Mouse (Mus musculus) macrophage (primary cell): ENCODE measurements around the gene Cic. TPM values are rescaled to one million over a fixed set of nuclear protein-coding genes. Genes with fewer than 3 reads are reported as not detected.

Experiments used
- H3K27ac ChIP-seq: fragments of 350-480 bp; formaldehyde crosslinking; 2 replicates; pipeline ENCODE4 v1.9.0; 2021
- H3K36me3 ChIP-seq: fragments of 350-480 bp; formaldehyde crosslinking; 2 replicates; pipeline ENCODE4 v1.9.0; 2021; ENCODE audit errors: inconsistent target
- H3K4me3 ChIP-seq: fragments of 350-480 bp; formaldehyde crosslinking; 2 replicates; pipeline ENCODE4 v1.9.0; 2021; ENCODE audit errors: inconsistent target
- H3K79me2 ChIP-seq: fragments of 350-480 bp; formaldehyde crosslinking; 2 replicates; pipeline ENCODE4 v1.9.0; 2021; ENCODE audit errors: inconsistent target
- WGBS: methylation state at CpG from one replicate; pipeline ENCODE4 v1.1.7; 2026; ENCODE audit warnings: inconsistent platforms; ENCODE audit not compliant: missing documents; 5-methylcytosine and 5-hydroxymethylcytosine counted together
- polyA plus RNA-seq: library from polyadenylated mRNA; stranded (reverse); fragments of 250-400 nt; gene quantifications from 3 replicates; pipeline ENCODE4 v1.2.4, GENCODE M21; 2018; ENCODE audit warnings: inconsistent platforms

Cic gene
- polyA plus RNA-seq, 1 experiment from 2014 or later: 139 TPM

GRCm38 (mm10) chr7:25237249-25238014, 30.1 kb upstream of the Cic start, which contains the start of gene Gsk3a:
TSS of gene Gsk3a (minus strand) at chr7:25237851.
- H3K79me2 ChIP-seq: peaks cover 48% of the 10 kb centered on the region
- peaks cover 15% of the 10 kb centered on the region for H3K36me3 ChIP-seq
- H3K27ac ChIP-seq: peak within 1 kb of the TSS; percentile 83
- under 1% methylated on average over 73 of the region's 76 CpGs for WGBS
- H3K4me3 ChIP-seq: peak within 1 kb of the TSS; percentile 58

GRCm38 (mm10) chr7:25238015-25238706, 29.3 kb upstream of the Cic start:
- peaks cover 41% of the 10 kb centered on the region for H3K79me2 ChIP-seq
- WGBS: under 1% methylated on average over 23 of the region's 23 CpGs
- peaks cover 8% of the 10 kb centered on the region for H3K36me3 ChIP-seq
- peak overlapping the region; percentile 83 for H3K27ac ChIP-seq
- peak overlapping the region; percentile 40 for H3K4me3 ChIP-seq

- H3K36me3 ChIP-seq: no peaks in the 10 kb centered on the region
Observed at GRCm38 (mm10) chr7:25238829-25239623, 28.5 kb upstream of the Cic start.

GRCm38 (mm10) chr7:25240631-25241030, 26.9 kb upstream of the Cic start:
- H3K27ac ChIP-seq: no peak overlapping the region
- WGBS: 94% methylated on average over 7 of the region's 7 CpGs

More at GRCm38 (mm10) chr7:25238829-25239623, 28.5 kb upstream of the Cic start:
- Histone ChIP-seq H3K79me2 (peaks cover 32% of the 10 kb centered on the region), H3K27ac (peak overlapping the region; percentile 83), H3K4me3 (peak overlapping the region; percentile 40)
- WGBS: 2% methylated on average over 30 of the region's 30 CpGs

GRCm38 (mm10) chr7:25241062-25241461, 26.4 kb upstream of the Cic start:
- peaks cover 4% of the 10 kb centered on the region; the same call in 1 of the 2 replicates for H3K36me3 ChIP-seq
- H3K79me2 ChIP-seq: peaks cover 30% of the 10 kb centered on the region
- no peak overlapping the region for H3K4me3 ChIP-seq
- WGBS: 56% methylated on average over 2 of the region's 2 CpGs
- no peak overlapping the region for H3K27ac ChIP-seq

More at GRCm38 (mm10) chr7:25240631-25241030, 26.9 kb upstream of the Cic start:
- H3K79me2 ChIP-seq: peaks cover 30% of the 10 kb centered on the region
- H3K4me3 ChIP-seq: no peak overlapping the region
- peaks cover 4% of the 10 kb centered on the region; the same call in 1 of the 2 replicates for H3K36me3 ChIP-seq

GRCm38 (mm10) chr7:25243361-25243760, 24.1 kb upstream of the Cic start:
- Histone ChIP-seq H3K4me3 (no peak overlapping the region), H3K36me3 (peaks cover 4% of the 10 kb centered on the region; the same call in 1 of the 2 replicates), H3K79me2 (peaks cover 42% of the 10 kb centered on the region), H3K27ac (no peak overlapping the region)
- WGBS: 90% methylated on average over 3 of the region's 4 CpGs

GRCm38 (mm10) chr7:25244562-25245369, 22.7 kb upstream of the Cic start:
- Histone ChIP-seq H3K4me3 (no peak overlapping the region), H3K27ac (no peak overlapping the region), H3K79me2 (peaks cover 50% of the 10 kb centered on the region), H3K36me3 (peaks cover 4% of the 10 kb centered on the region; the same call in 1 of the 2 replicates)
- 93% methylated on average over 30 of the region's 30 CpGs for WGBS

- 57% methylated on average over 20 of the region's 20 CpGs for WGBS
- H3K79me2 ChIP-seq: peaks cover 54% of the 10 kb centered on the region
- peaks cover 4% of the 10 kb centered on the region; the same call in 1 of the 2 replicates for H3K36me3 ChIP-seq
- H3K4me3 ChIP-seq: no peak overlapping the region
- H3K27ac ChIP-seq: no peak overlapping the region
Observed at GRCm38 (mm10) chr7:25246079-25246758, 21.3 kb upstream of the Cic start.

GRCm38 (mm10) chr7:25246759-25247137, 20.8 kb upstream of the Cic start:
- WGBS: 25% methylated on average over 4 of the region's 4 CpGs
- no peak overlapping the region for H3K4me3 ChIP-seq

GRCm38 (mm10) chr7:25247498-25247897, 20.0 kb upstream of the Cic start:
- peaks cover 54% of the 10 kb centered on the region for H3K79me2 ChIP-seq
- no peak overlapping the region for H3K27ac ChIP-seq
- H3K4me3 ChIP-seq: no peak overlapping the region
- 36% methylated on average over 3 of the region's 3 CpGs for WGBS
- peaks cover 4% of the 10 kb centered on the region; the same call in 1 of the 2 replicates for H3K36me3 ChIP-seq

More at GRCm38 (mm10) chr7:25246759-25247137, 20.8 kb upstream of the Cic start:
- Histone ChIP-seq H3K36me3 (peaks cover 4% of the 10 kb centered on the region; the same call in 1 of the 2 replicates), H3K27ac (no peak overlapping the region), H3K79me2 (peaks cover 54% of the 10 kb centered on the region)

GRCm38 (mm10) chr7:25248018-25248647, 19.4 kb upstream of the Cic start:
- Histone ChIP-seq H3K36me3 (peaks cover 4% of the 10 kb centered on the region; the same call in 1 of the 2 replicates), H3K27ac (peak overlapping the region; percentile 68), H3K4me3 (peak overlapping the region; percentile 46), H3K79me2 (peaks cover 54% of the 10 kb centered on the region)
- WGBS: 13% methylated on average over 18 of the region's 18 CpGs

GRCm38 (mm10) chr7:25248846-25249313, 18.6 kb upstream of the Cic start:
- Histone ChIP-seq H3K79me2 (peaks cover 54% of the 10 kb centered on the region), H3K27ac (peak overlapping the region; percentile 68), H3K36me3 (peaks cover 4% of the 10 kb centered on the region; the same call in 1 of the 2 replicates), H3K4me3 (peak overlapping the region; percentile 46)
- WGBS: under 1% methylated on average over 22 of the region's 25 CpGs
